Comparison of ENCODE assay signal across 10 mouse cellular contexts in genomic region chr7:28545048-28545890, GRCm38 (mm10). TPM values are rescaled to one million over a fixed set of nuclear protein-coding genes. Genes with fewer than 3 reads are reported as not detected.
DNase-seq lines count a peak whose midpoint lies in the region; ATAC-seq and TF ChIP-seq lines count a peak whose summit lies in the region.
"Had no signal": no experiment of that assay in that cellular context is flagged by ENCODE, and none has a peak within 500 bp of the region (broad histone marks: within the 10 kb centered on the region; RNA-seq: fewer than 3 reads in every experiment).

No protein-coding gene starts in this region.

- TF ChIP-seq CTCF in stomach, postnatal 0 days (IDR thresholded peaks at IDR 0.05; ENCODE audit: low read depth), result no peak

- WGBS in embryonic facial prominence, embryonic 12.5 days, result 24% methylated on average over 13 of the region's 14 CpGs
- WGBS in stomach, postnatal 0 days, result 31% methylated on average over 14 of the region's 14 CpGs

- no peak overlapping the region for H3K4me2 ChIP-seq in embryonic facial prominence, embryonic 12.5 days (replicated peaks)
- no peak overlapping the region for H3K4me2 ChIP-seq in stomach, postnatal 0 days (replicated peaks; ENCODE audit: low read depth)
- H3K4me2 ChIP-seq: embryonic facial prominence, embryonic 15.5 days had no signal

- H3K9me3 ChIP-seq in embryonic facial prominence, embryonic 12.5 days, result no peaks in the 10 kb centered on the region
- no peaks in the 10 kb centered on the region for H3K9me3 ChIP-seq in stomach, postnatal 0 days (ENCODE audit: control insufficient read depth, low read length)
- H3K9me3 ChIP-seq: embryonic facial prominence, embryonic 15.5 days; neural tube, embryonic 13.5 days had no signal

- peak; percentile 39 for DNase-seq in lung, postnatal 10 days
- no peak for DNase-seq in lung, postnatal 25 days (ENCODE audit: low spot score)
- DNase-seq in kidney, postnatal 14 days, result peak; percentile 51
- peak; percentile 85 for DNase-seq in stomach, postnatal 0 days (ENCODE audit: low spot score)
- DNase-seq in natural killer cell, adult 2 months (ENCODE audit: low spot score in 2 of 2), result no peak
- DNase-seq in layer of hippocampus, postnatal 14 days (ENCODE audit: low spot score in 2 of 2), result no peak

- no peak overlapping the region for H3K27ac ChIP-seq in embryonic facial prominence, embryonic 12.5 days
- 0 out of 2 replicates have a peak overlapping the region, but pooled peaks have one; percentile 49 for H3K27ac ChIP-seq in stomach, postnatal 0 days (replicated peaks)
- H3K27ac ChIP-seq: embryonic facial prominence, embryonic 15.5 days; neural tube, embryonic 13.5 days had no signal

- no peak overlapping the region for H3K9ac ChIP-seq in embryonic facial prominence, embryonic 12.5 days
- no peak overlapping the region for H3K9ac ChIP-seq in stomach, postnatal 0 days (ENCODE audit: low read length)
- H3K9ac ChIP-seq: embryonic facial prominence, embryonic 15.5 days had no signal

- no peak overlapping the region for H3K4me3 ChIP-seq in embryonic facial prominence, embryonic 12.5 days
- H3K4me3 ChIP-seq in stomach, postnatal 0 days (ENCODE audit: low read depth, low read length), result no peak overlapping the region

- H3K27me3 ChIP-seq in embryonic facial prominence, embryonic 12.5 days, result peaks cover 50% of the 10 kb centered on the region
- H3K27me3 ChIP-seq in stomach, postnatal 0 days (ENCODE audit: control insufficient read depth, insufficient read depth, low read length), result no peaks in the 10 kb centered on the region; the same call in 1 of the 2 replicates

- no peak for TF ChIP-seq EP300 in stomach, postnatal 0 days (optimal IDR thresholded peaks at IDR 0.05)

- peaks cover 15% of the 10 kb centered on the region for H3K4me1 ChIP-seq in embryonic facial prominence, embryonic 12.5 days
- H3K4me1 ChIP-seq in stomach, postnatal 0 days (replicated peaks; ENCODE audit: control insufficient read depth, insufficient read depth), result 0 out of 2 replicates have a peak, but pooled peaks cover 2% of the 10 kb centered on the region

- 0 out of 2 replicates have a peak, but pooled peaks have one; percentile 16 for ATAC-seq in embryonic facial prominence, embryonic 12.5 days (ENCODE audit: insufficient number of reproducible peaks, insufficient read depth, low FRiP score, low TSS enrichment)
- peak; percentile 80 for ATAC-seq in stomach, postnatal 0 days (ENCODE audit: low FRiP score, low TSS enrichment)

- H3K36me3 ChIP-seq in embryonic facial prominence, embryonic 12.5 days, result no peaks in the 10 kb centered on the region
- no peaks in the 10 kb centered on the region for H3K36me3 ChIP-seq in stomach, postnatal 0 days (ENCODE audit: control insufficient read depth, insufficient read depth, low read length)
- H3K36me3 ChIP-seq: embryonic facial prominence, embryonic 15.5 days; neural tube, embryonic 13.5 days had no signal

RNA-seq across cellular contexts. Expression of gene Nccrp1, which starts 1.8 kb away (rescaled TPM):
- not detected in 2 replicates for polyA plus RNA-seq in embryonic facial prominence, embryonic 12.5 days (2016; fragmentation: Nextera tagmentation; extraction: Ambion mirVana)
- polyA plus RNA-seq in stomach, postnatal 0 days (2015; fragmentation: Nextera tagmentation; extraction: Ambion mirVana), result 20.1 and 27.2 TPM in 2 replicates
- under 1 TPM; 0.33 to 0.62 TPM for total RNA-seq in layer of hippocampus, postnatal 14 days (2021)
- polyA plus RNA-seq: neural tube, embryonic 13.5 days had no signal

RNA-seq across cellular contexts. Expression of gene Sycn, which starts 4.6 kb away (rescaled TPM):
- polyA plus RNA-seq in embryonic facial prominence, embryonic 12.5 days (2016; fragmentation: Nextera tagmentation; extraction: Ambion mirVana), result not detected in 2 replicates
- 87.1 and 87.6 TPM in 2 replicates for polyA plus RNA-seq in stomach, postnatal 0 days (2015; fragmentation: Nextera tagmentation; extraction: Ambion mirVana)
- not detected for total RNA-seq in layer of hippocampus, postnatal 14 days (2021)
- polyA plus RNA-seq: embryonic facial prominence, embryonic 15.5 days; neural tube, embryonic 13.5 days had no signal

RNA-seq across cellular contexts. Expression of gene Ifnl3, which starts 22.6 kb away (rescaled TPM):
- not detected in 2 replicates for polyA plus RNA-seq in embryonic facial prominence, embryonic 12.5 days (2016; fragmentation: Nextera tagmentation; extraction: Ambion mirVana)
- polyA plus RNA-seq in stomach, postnatal 0 days (2015; fragmentation: Nextera tagmentation; extraction: Ambion mirVana), result not detected in 2 replicates
- not detected for total RNA-seq in layer of hippocampus, postnatal 14 days (2021)
- polyA plus RNA-seq: embryonic facial prominence, embryonic 15.5 days; neural tube, embryonic 13.5 days had no signal

RNA-seq across cellular contexts. Expression of gene Ifnl2, which starts 35.0 kb away (rescaled TPM):
- polyA plus RNA-seq in embryonic facial prominence, embryonic 12.5 days (2016; fragmentation: Nextera tagmentation; extraction: Ambion mirVana), result not detected in 2 replicates
- polyA plus RNA-seq in stomach, postnatal 0 days (2015; fragmentation: Nextera tagmentation; extraction: Ambion mirVana), result not detected in 2 replicates
- total RNA-seq in layer of hippocampus, postnatal 14 days (2021), result not detected
- polyA plus RNA-seq: embryonic facial prominence, embryonic 15.5 days; neural tube, embryonic 13.5 days; thymus, postnatal 0 days had no signal

RNA-seq across cellular contexts. Expression of gene Samd4b, which starts 52.7 kb away (rescaled TPM):
- polyA plus RNA-seq in embryonic facial prominence, embryonic 12.5 days (2016; fragmentation: Nextera tagmentation; extraction: Ambion mirVana), result 36.6 and 36.8 TPM in 2 replicates
- 9.8 and 12.0 TPM in 2 replicates for polyA plus RNA-seq in stomach, postnatal 0 days (2015; fragmentation: Nextera tagmentation; extraction: Ambion mirVana)
- 10 to 100 TPM; 69.5 to 71.6 TPM for total RNA-seq in layer of hippocampus, postnatal 14 days (2021)

Comparison
In these comparisons a context has a peak if more than half of its experiments do, and no peak if none do; other contexts are left out.
1. DNase-seq: peak in lung, postnatal 10 days (single experiment), kidney, postnatal 14 days (single experiment) and stomach, postnatal 0 days (single experiment); none in lung, postnatal 25 days (single experiment), natural killer cell, adult 2 months (0 of 2) and layer of hippocampus, postnatal 14 days (0 of 2).
2. RNA of gene Nccrp1, which starts 1.8 kb away (polyA plus RNA-seq): 20.1 to 27.2 TPM in stomach, postnatal 0 days; not detected in embryonic facial prominence, embryonic 12.5 days; every median in the first group is over 10 times any median in the second.
3. RNA of gene Sycn, which starts 4.6 kb away (polyA plus RNA-seq): 87.1 to 87.6 TPM in stomach, postnatal 0 days; not detected in embryonic facial prominence, embryonic 12.5 days; every median in the first group is over 10 times any median in the second.